Mouse (Mus musculus) CD4-positive naive resting alpha-beta T cell, adult 76 days (primary cell): ENCODE results near the gene Popdc3. TPM values are rescaled to one million over a fixed set of nuclear protein-coding genes. Genes with fewer than 3 reads are reported as not detected.

Experiments
- total RNA-seq: library from RNA; stranded (reverse); gene quantifications from one replicate; pipeline ENCODE4 v1.2.4, GENCODE M21; 2023

Gene Popdc3
- not detected for total RNA-seq

DNA sequence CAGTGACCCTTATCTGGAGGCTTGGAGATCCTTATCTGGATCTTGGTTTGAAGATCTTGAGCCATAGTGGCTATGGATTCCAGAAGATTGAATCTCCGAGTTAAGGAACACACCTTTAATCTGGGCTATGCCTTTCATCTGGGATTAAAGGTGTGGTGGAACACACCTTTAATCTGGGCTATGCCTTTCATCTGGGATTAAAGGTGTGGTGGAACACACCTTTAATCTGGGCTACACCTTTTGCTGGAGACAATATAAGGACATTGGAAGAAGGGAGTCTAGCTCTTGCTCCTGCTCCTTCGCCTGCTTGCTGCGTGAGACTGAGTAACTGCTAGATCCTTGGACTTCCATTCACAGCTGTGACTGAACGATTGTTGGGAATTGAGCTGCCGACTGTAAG lies at the start of gene Popdc3:
Popdc3 (plus strand) TSS at position 301 of the 400 bp plus-strand sequence.

GRCm38 (mm10) chr10:45335434-45336422 lies 157.8 kb downstream of the Popdc3 start, which contains the start of gene Bves:
TSS of gene Bves (plus strand) at chr10:45335772.

Other genes starting within 250 kb of the Popdc3 start
- 11.7 TPM for gene Prep, start 110.9 kb upstream of the Popdc3 start, total RNA-seq
- gene Bves, start 157.7 kb downstream of the Popdc3 start, total RNA-seq = not detected